In genomic region chr2:104847645-104848044, GRCm38 (mm10) we compare ENCODE assay signal across 9 mouse cellular contexts. TPM values are rescaled to one million over a fixed set of nuclear protein-coding genes. Genes with fewer than 3 reads are reported as not detected.
DNase-seq lines count a peak whose midpoint lies in the region; ATAC-seq and TF ChIP-seq lines count a peak whose summit lies in the region.
"Had no signal": no experiment of that assay in that cellular context is flagged by ENCODE, and none has a peak within 500 bp of the region (broad histone marks: within the 10 kb centered on the region; RNA-seq: fewer than 3 reads in every experiment).

No protein-coding gene starts in this region.

- intact Hi-C loops in gastrocnemius, adult 2 months (cut with DNase I), result no loop called here

- no peak overlapping the region for H3K27ac ChIP-seq in gastrocnemius, adult 2 months
- no peak overlapping the region for H3K27ac ChIP-seq in embryonic facial prominence, embryonic 14.5 days (replicated peaks; ENCODE audit: low read depth, low read length)
- H3K27ac ChIP-seq: limb, embryonic 13.5 days had no signal

- no peak overlapping the region for H3K4me2 ChIP-seq in embryonic facial prominence, embryonic 14.5 days (ENCODE audit: low read depth, low read length)

- WGBS in embryonic facial prominence, embryonic 14.5 days, result 47% methylated on average over 2 of the region's 2 CpGs

- H3K27me3 ChIP-seq in embryonic facial prominence, embryonic 14.5 days (replicated peaks; ENCODE audit: control insufficient read depth, insufficient read depth, low read length), result 0 out of 2 replicates have a peak, but pooled peaks cover 6% of the 10 kb centered on the region

- ATAC-seq in embryonic facial prominence, embryonic 14.5 days (ENCODE audit: low read depth), result no peak
- ATAC-seq in neutrophil, adult 5-6 weeks (ENCODE audit: extremely low read depth, insufficient number of reproducible peaks, low FRiP score, poor library complexity, severe bottlenecking), result peak; percentile 67; the same call in 1 of the 2 replicates

- no peak overlapping the region for H3K4me3 ChIP-seq in gastrocnemius, adult 2 months
- H3K4me3 ChIP-seq in embryonic facial prominence, embryonic 14.5 days (ENCODE audit: low read depth, low read length), result no peak overlapping the region
- H3K4me3 ChIP-seq: limb, embryonic 13.5 days had no signal

- no peak overlapping the region for H3K9ac ChIP-seq in embryonic facial prominence, embryonic 14.5 days (ENCODE audit: low read depth, low read length)
- H3K9ac ChIP-seq: limb, embryonic 13.5 days had no signal

- TF ChIP-seq CTCF in gastrocnemius, adult 2 months (IDR thresholded peaks at IDR 0.05), result peak; percentile 25; the same call in 1 of the 2 replicates

- no peak for DNase-seq in gastrocnemius, adult 2 months
- no peak for DNase-seq in gastrocnemius, postnatal 25 days
- peak; percentile 12 for DNase-seq in right cerebral cortex, postnatal 14 days
- DNase-seq in right cerebral cortex, postnatal 10 days (ENCODE audit: low spot score in 2 of 2), result no peak
- peak; percentile 65 for DNase-seq in embryonic facial prominence, embryonic 14.5 days (ENCODE audit: low spot score)
- DNase-seq in gastrocnemius, adult 8-10 months (ENCODE audit: low spot score in 2 of 2), result no peak
- no peak for DNase-seq in gastrocnemius, postnatal 4 days (ENCODE audit: low spot score in 2 of 2)

- H3K36me3 ChIP-seq in embryonic facial prominence, embryonic 14.5 days (ENCODE audit: control insufficient read depth, insufficient read depth, low read length), result no peaks in the 10 kb centered on the region
- H3K36me3 ChIP-seq: limb, embryonic 13.5 days had no signal

- H3K9me3 ChIP-seq in embryonic facial prominence, embryonic 14.5 days (ENCODE audit: control insufficient read depth, low read length), result no peaks in the 10 kb centered on the region
- H3K9me3 ChIP-seq: limb, embryonic 13.5 days had no signal

- H3K4me1 ChIP-seq in embryonic facial prominence, embryonic 14.5 days (ENCODE audit: control insufficient read depth, insufficient read depth, low read length), result peaks cover 10% of the 10 kb centered on the region; the same call in 1 of the 2 replicates

RNA-seq across cellular contexts. Expression of gene Prrg4, which starts 2.0 kb away (rescaled TPM):
- total RNA-seq in gastrocnemius, adult 2 months (2021), result under 1 TPM; 0.20 to 0.23 TPM
- under 1 TPM; 0.27 to 0.36 TPM for total RNA-seq in gastrocnemius, postnatal 25 days (2021)
- 2.6 and 3.0 TPM in 2 replicates for polyA plus RNA-seq in embryonic facial prominence, embryonic 14.5 days (2014; fragmentation: Nextera tagmentation; extraction: Ambion mirVana)
- total RNA-seq in neutrophil, adult 5-6 weeks (2017), result 1.7 and 3.0 TPM in 2 replicates
- total RNA-seq in gastrocnemius, adult 8-10 months (2022), result under 1 TPM; 0.27 to 0.38 (median 0.32) TPM
- 1 to 10 TPM in 1 of 2 experiments, under 1 TPM in 1; 0.78 to 1.6 TPM for total RNA-seq in gastrocnemius, postnatal 4 days (2021)

RNA-seq across cellular contexts. Expression of gene Ccdc73, which starts 20.0 kb away (rescaled TPM):
- 1 to 10 TPM; 3.5 to 3.7 TPM for total RNA-seq in gastrocnemius, adult 2 months (2021)
- 1 to 10 TPM; 2.7 to 3.8 TPM for total RNA-seq in gastrocnemius, postnatal 25 days (2021)
- 7.8 and 11.0 TPM in 2 replicates for polyA plus RNA-seq in embryonic facial prominence, embryonic 14.5 days (2014; fragmentation: Nextera tagmentation; extraction: Ambion mirVana)
- total RNA-seq in neutrophil, adult 5-6 weeks (2017), result 4.8 TPM in 1 of 2 replicates, not detected in the other
- total RNA-seq in gastrocnemius, adult 8-10 months (2022), result 1 to 10 TPM; 2.0 to 4.5 (median 4.2) TPM
- total RNA-seq in gastrocnemius, postnatal 4 days (2021), result 1 to 10 TPM; 3.1 to 4.1 TPM

RNA-seq across cellular contexts. Expression of gene Qser1, which starts 31.1 kb away (rescaled TPM):
- 10 to 100 TPM; 53.4 to 64.6 TPM for total RNA-seq in gastrocnemius, adult 2 months (2021)
- 10 to 100 TPM; 45.2 to 46.6 TPM for total RNA-seq in gastrocnemius, postnatal 25 days (2021)
- 15.6 and 16.2 TPM in 2 replicates for polyA plus RNA-seq in embryonic facial prominence, embryonic 14.5 days (2014; fragmentation: Nextera tagmentation; extraction: Ambion mirVana)
- 5.3 and 5.6 TPM in 2 replicates for total RNA-seq in neutrophil, adult 5-6 weeks (2017)
- total RNA-seq in gastrocnemius, adult 8-10 months (2022), result 10 to 100 TPM; 62.5 to 83.1 (median 69.3) TPM
- 10 to 100 TPM; 27.6 to 28.5 TPM for total RNA-seq in gastrocnemius, postnatal 4 days (2021)

Comparison
In these comparisons a context has a peak if more than half of its experiments do, and no peak if none do; other contexts are left out.
1. DNase-seq: peak in right cerebral cortex, postnatal 14 days (single experiment) and embryonic facial prominence, embryonic 14.5 days (single experiment); none in gastrocnemius, adult 2 months (single experiment), gastrocnemius, postnatal 25 days (single experiment), right cerebral cortex, postnatal 10 days (0 of 2), gastrocnemius, adult 8-10 months (0 of 2) and gastrocnemius, postnatal 4 days (0 of 2).